In the genomic region with DNA sequence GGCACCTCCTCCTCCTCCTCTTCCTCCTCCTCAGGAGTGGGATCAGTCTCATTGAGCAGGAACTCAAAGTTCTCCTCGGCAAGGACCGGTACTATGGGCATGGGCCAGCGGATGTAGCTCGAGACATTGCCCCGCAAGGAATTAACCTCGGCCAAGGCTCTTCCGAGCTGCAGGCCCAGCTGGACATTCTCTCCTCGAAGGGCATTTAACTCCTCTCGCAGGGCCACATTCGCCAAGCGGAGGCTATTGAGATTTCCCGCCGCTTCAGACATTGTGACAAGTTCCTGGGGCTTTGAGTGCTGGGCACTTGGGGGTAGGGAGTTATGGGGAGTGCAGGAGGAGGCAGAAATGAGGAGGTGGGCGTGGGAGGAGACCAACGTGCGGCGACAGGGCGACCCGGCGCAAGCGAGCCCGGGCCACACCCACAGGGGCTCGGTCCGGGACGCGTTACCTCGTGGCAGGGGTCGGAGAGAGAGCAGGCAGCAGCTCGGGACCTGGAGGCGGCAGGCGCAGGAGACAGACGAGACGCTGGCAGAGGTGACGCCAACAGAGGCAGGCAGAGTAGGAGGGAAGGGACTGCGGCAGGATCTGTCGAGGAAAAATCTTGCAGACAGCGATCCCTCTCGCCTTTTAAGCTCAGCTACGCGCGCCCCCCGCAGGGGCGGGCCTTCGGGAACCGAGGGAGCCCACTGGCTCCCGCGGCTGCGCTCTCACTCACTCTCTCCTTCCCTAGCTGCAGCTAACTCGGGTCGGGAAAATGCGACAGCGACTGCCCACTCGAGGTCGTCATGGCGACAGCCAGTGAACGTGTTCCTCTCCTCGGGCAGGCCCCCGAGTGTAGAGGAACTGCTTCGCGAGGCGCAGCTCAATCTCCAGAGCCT, we compare ENCODE assay signal across 8 mouse cellular contexts. TPM values are rescaled to one million over a fixed set of nuclear protein-coding genes. Genes with fewer than 3 reads are reported as not detected.
A peak's percentile ranks its signal among the peaks of the same experiment; 100 is the strongest.
DNase-seq lines count a peak whose midpoint lies in the region; ATAC-seq and TF ChIP-seq lines count a peak whose summit lies in the region.

A gene (minus strand): TSS at position 714 of the 881 bp plus-strand sequence.

- peak within 1 kb of the TSS; percentile 58 for H3K4me3 ChIP-seq in hindbrain, embryonic 15.5 days
- peak within 1 kb of the TSS; percentile 51 for H3K4me3 ChIP-seq in left cerebral cortex, adult 2 months

- peak; percentile 37 for DNase-seq in T-cell, adult 2 months (ENCODE audit: low spot score)
- peak; percentile 68 to 72 for DNase-seq in cerebellum, postnatal 14 days
- DNase-seq in gastrocnemius, adult 18-20 months (ENCODE audit: low spot score) = peak; percentile 53
- peak; percentile 76 to 78 for DNase-seq in left cerebral cortex, adult 2 months (ENCODE audit: extremely low spot score in 1 of 2, low spot score in 2 of 2)
- peak; percentile 81 to 87 for DNase-seq in lung, postnatal 4 days
- peak; percentile 88 for DNase-seq in right cerebral cortex, adult 18-20 months
- peak; percentile 63 to 76 for DNase-seq in urinary bladder, postnatal 4 days (ENCODE audit: low spot score in 2 of 2)

- TF ChIP-seq CTCF in left cerebral cortex, adult 2 months (IDR thresholded peaks at IDR 0.05) = no peak

- peak within 1 kb of the TSS; percentile 67 for H3K9ac ChIP-seq in hindbrain, embryonic 15.5 days

- H3K4me2 ChIP-seq in hindbrain, embryonic 15.5 days = peak within 1 kb of the TSS; percentile 65

- H3K9me3 ChIP-seq in hindbrain, embryonic 15.5 days = no peaks in the 10 kb centered on the region

- H3K27me3 ChIP-seq in hindbrain, embryonic 15.5 days = peaks cover 3% of the 10 kb centered on the region; the same call in 1 of the 2 replicates

- H3K4me1 ChIP-seq in hindbrain, embryonic 15.5 days (replicated peaks) = peaks cover 14% of the 10 kb centered on the region

- 18% methylated on average over 60 of the region's 61 CpGs for WGBS in hindbrain, embryonic 15.5 days

- peak within 1 kb of the TSS; percentile 82 for H3K27ac ChIP-seq in hindbrain, embryonic 15.5 days (replicated peaks)
- peak within 1 kb of the TSS; percentile 34 for H3K27ac ChIP-seq in left cerebral cortex, adult 2 months

- intact Hi-C loops in left cerebral cortex, adult 2 months (cut with DNase I) = loop anchor here (5.0 kb wide), 1 partner anchor 429 kb away; a partner anchor contains a TSS

- H3K36me3 ChIP-seq in hindbrain, embryonic 15.5 days = no peaks in the 10 kb centered on the region

- ATAC-seq in hindbrain, embryonic 15.5 days (ENCODE audit: low FRiP score, low read depth) = peak; percentile 95

RNA-seq across cellular contexts. Expression of the gene that starts here (rescaled TPM):
- under 1 TPM; 0.50 to 0.55 TPM for total RNA-seq in gastrocnemius, adult 18-20 months (2021)
- polyA plus RNA-seq in hindbrain, embryonic 15.5 days (2015; fragmentation: Nextera tagmentation; extraction: Ambion mirVana) = 5.3 and 8.2 TPM in 2 replicates
- 10 to 100 TPM; 20.2 to 25.7 TPM for total RNA-seq in left cerebral cortex, adult 2 months (2021)

Comparison
In these comparisons a context has a peak if more than half of its experiments do, and no peak if none do; other contexts are left out.
1. Peak in every context shown above with its lines: DNase-seq, ATAC-seq, H3K4me3 ChIP-seq and H3K27ac ChIP-seq.
2. RNA of the gene that starts here (total RNA-seq): 20.2 to 25.7 TPM in left cerebral cortex, adult 2 months; 0.50 to 0.55 TPM in gastrocnemius, adult 18-20 months; every median in the first group is over 10 times any median in the second.
3. Peak in DNase-seq in gastrocnemius, adult 18-20 months; RNA of the gene not detected or under 1 TPM.
4. DNase-seq: peak in every context shown above with its lines; median percentile 88 in right cerebral cortex, adult 18-20 months; 84 in lung, postnatal 4 days; 77 in left cerebral cortex, adult 2 months; 70 in cerebellum, postnatal 14 days; 70 in urinary bladder, postnatal 4 days; 53 in gastrocnemius, adult 18-20 months; 37 in T-cell, adult 2 months.